Mouse (Mus musculus) midbrain, embryonic 14.5 days (tissue): ENCODE measurements at regions not wholly inside any gene's neighbourhood (a gene's known extent, or its start where the extent isn't known, plus 50 kb on each side); places are given as distances from the start of the nearest gene placed in this dataset.

Experiments
- ATAC-seq: fragments of 200-750 bp; cut with Nextera tagmentation; 2 replicates; pipeline ENCODE4 v1.8.0; 2017; ENCODE audit warnings: moderate number of reproducible peaks, moderate library complexity; ENCODE audit not compliant: low FRiP score, low TSS enrichment
- DNase-seq: peaks from one replicate; pipeline ENCODE4 v3.0.0-alpha.2; 2015
- H3K27ac ChIP-seq: fragments of 300-500 bp; sonication (generic); replicated peaks from 2 replicates; pipeline ENCODE4 v1.5.1; 2014; ENCODE audit warnings: mild to moderate bottlenecking, low read depth, low read length, moderate library complexity
- H3K27me3 ChIP-seq: fragments of 300-500 bp; sonication (generic); 2 replicates; pipeline ENCODE4 v1.6.1; 2014; ENCODE audit warnings: low read length, control low read depth, mixed read lengths; ENCODE audit not compliant: control insufficient read depth, insufficient read depth
- H3K36me3 ChIP-seq: fragments of 300-500 bp; sonication (generic); 2 replicates; pipeline ENCODE4 v1.6.1; 2014; ENCODE audit warnings: low read length, control low read depth; ENCODE audit not compliant: control insufficient read depth, insufficient read depth
- H3K4me1 ChIP-seq: fragments of 300-500 bp; sonication (generic); 2 replicates; pipeline ENCODE4 v1.6.1; 2014; ENCODE audit warnings: mild to moderate bottlenecking, antibody characterized with exemption, low read length, control low read depth; ENCODE audit not compliant: control insufficient read depth, insufficient read depth
- H3K4me2 ChIP-seq: fragments of 300-500 bp; sonication (generic); 2 replicates; pipeline ENCODE4 v1.6.1; 2014; ENCODE audit warnings: mild to moderate bottlenecking, low read length, moderate library complexity
- H3K4me3 ChIP-seq: fragments of 300-500 bp; sonication (generic); replicated peaks from 2 replicates; pipeline ENCODE4 v1.5.1; 2014; ENCODE audit warnings: low read depth, low read length
- H3K9ac ChIP-seq: fragments of 300-500 bp; sonication (generic); replicated peaks from 2 replicates; pipeline ENCODE4 v1.6.1; 2014; ENCODE audit warnings: mild to moderate bottlenecking, low read length, moderate library complexity
- H3K9me3 ChIP-seq: fragments of 300-500 bp; sonication (generic); 2 replicates; pipeline ENCODE4 v1.6.1; 2016; ENCODE audit warnings: low read length, control low read depth, mixed read lengths; ENCODE audit not compliant: control insufficient read depth
- WGBS: fragments of 180-500 bp; shearing (Covaris S2); extraction: QIAGEN DNeasy Blood & Tissue Kit; methylation state at CpG from one replicate; pipeline ENCODE4 v1.1.7; 2014; 5-methylcytosine and 5-hydroxymethylcytosine counted together

GRCm38 (mm10) chr6:50009856-50010255 lies 100.2 kb upstream of the Mpp6 start:
- no peak overlapping the region for H3K27ac ChIP-seq
- no peaks in the 10 kb centered on the region for H3K27me3 ChIP-seq
- no peak overlapping the region for H3K4me3 ChIP-seq
- H3K4me2 ChIP-seq = no peak overlapping the region
- no peak for ATAC-seq
- no peak overlapping the region for H3K9ac ChIP-seq
- 0 out of 2 replicates have a peak, but pooled peaks cover 6% of the 10 kb centered on the region for H3K4me1 ChIP-seq
- no peaks in the 10 kb centered on the region for H3K36me3 ChIP-seq
- no peaks in the 10 kb centered on the region for H3K9me3 ChIP-seq
- DNase-seq = no peak
- 79% methylated on average over 5 of the region's 5 CpGs for WGBS

GRCm38 (mm10) chr6:50011071-50011470 lies 99.0 kb upstream of the Mpp6 start:
- H3K27ac ChIP-seq = no peak overlapping the region
- no peak overlapping the region for H3K4me2 ChIP-seq
- DNase-seq (no peak), ATAC-seq (no peak)
- no peak overlapping the region for H3K9ac ChIP-seq
- H3K27me3 ChIP-seq = no peaks in the 10 kb centered on the region
- H3K9me3 ChIP-seq = no peaks in the 10 kb centered on the region
- 80% methylated on average over 12 of the region's 12 CpGs for WGBS
- H3K4me3 ChIP-seq = no peak overlapping the region
- H3K36me3 ChIP-seq = no peaks in the 10 kb centered on the region
- H3K4me1 ChIP-seq = 0 out of 2 replicates have a peak, but pooled peaks cover 6% of the 10 kb centered on the region

- H3K27ac ChIP-seq = no peak overlapping the region
- H3K27me3 ChIP-seq = no peaks in the 10 kb centered on the region
- no peaks in the 10 kb centered on the region for H3K9me3 ChIP-seq
- H3K4me2 ChIP-seq = no peak overlapping the region
- H3K4me3 ChIP-seq = no peak overlapping the region
- H3K9ac ChIP-seq = no peak overlapping the region
- DNase-seq = no peak
- 0 out of 2 replicates have a peak, but pooled peaks cover 6% of the 10 kb centered on the region for H3K4me1 ChIP-seq
- H3K36me3 ChIP-seq = no peaks in the 10 kb centered on the region
- WGBS = 61% methylated on average over 5 of the region's 5 CpGs
- ATAC-seq = no peak
Measured at GRCm38 (mm10) chr6:50011746-50012453, 98.1 kb upstream of the Mpp6 start.

- H3K36me3 ChIP-seq = no peaks in the 10 kb centered on the region
- H3K4me1 ChIP-seq = 0 out of 2 replicates have a peak, but pooled peaks cover 6% of the 10 kb centered on the region
- no peaks in the 10 kb centered on the region for H3K27me3 ChIP-seq
- 70% methylated on average over 5 of the region's 5 CpGs for WGBS
- no peak overlapping the region for H3K9ac ChIP-seq
- DNase-seq (peak; percentile 30), ATAC-seq (no peak)
- H3K9me3 ChIP-seq = no peaks in the 10 kb centered on the region
- no peak overlapping the region; the same call in 1 of the 2 replicates for H3K27ac ChIP-seq
- no peak overlapping the region for H3K4me3 ChIP-seq
- H3K4me2 ChIP-seq = no peak overlapping the region
Measured at GRCm38 (mm10) chr6:50013067-50013466, 97.0 kb upstream of the Mpp6 start.

- no peak for ATAC-seq
- no peak overlapping the region for H3K4me2 ChIP-seq
- WGBS = 86% methylated on average over 7 of the region's 7 CpGs
Measured at GRCm38 (mm10) chr6:50013842-50014241, 96.2 kb upstream of the Mpp6 start.

GRCm38 (mm10) chr6:50027981-50028380 lies 82.1 kb upstream of the Mpp6 start:
- ATAC-seq (no peak), DNase-seq (no peak)
- H3K9me3 ChIP-seq = no peaks in the 10 kb centered on the region
- no peaks in the 10 kb centered on the region for H3K36me3 ChIP-seq
- no peak overlapping the region for H3K9ac ChIP-seq
- peaks cover under 1% of the 10 kb centered on the region; the same call in 1 of the 2 replicates for H3K4me1 ChIP-seq
- H3K27me3 ChIP-seq = no peaks in the 10 kb centered on the region
- no peak overlapping the region for H3K4me2 ChIP-seq
- 84% methylated on average over 6 of the region's 6 CpGs for WGBS
- no peak overlapping the region for H3K4me3 ChIP-seq
- no peak overlapping the region for H3K27ac ChIP-seq

More at GRCm38 (mm10) chr6:50013842-50014241, 96.2 kb upstream of the Mpp6 start:
- Histone ChIP-seq H3K27me3 (no peaks in the 10 kb centered on the region), H3K9me3 (no peaks in the 10 kb centered on the region), H3K9ac (no peak overlapping the region), H3K4me3 (no peak overlapping the region), H3K36me3 (no peaks in the 10 kb centered on the region), H3K27ac (no peak overlapping the region), H3K4me1 (0 out of 2 replicates have a peak, but pooled peaks cover 6% of the 10 kb centered on the region)
- no peak for DNase-seq

- no peaks in the 10 kb centered on the region for H3K36me3 ChIP-seq
- no peaks in the 10 kb centered on the region for H3K9me3 ChIP-seq
- DNase-seq = no peak
- H3K4me1 ChIP-seq = peaks cover 4% of the 10 kb centered on the region; the same call in 1 of the 2 replicates
- no peak overlapping the region for H3K4me2 ChIP-seq
- 71% methylated on average over 10 of the region's 10 CpGs for WGBS
- no peak overlapping the region for H3K9ac ChIP-seq
- H3K27ac ChIP-seq = no peak overlapping the region
- no peak overlapping the region for H3K4me3 ChIP-seq
- no peak for ATAC-seq
- no peaks in the 10 kb centered on the region for H3K27me3 ChIP-seq
Measured at GRCm38 (mm10) chr6:50029895-50030515, 80.0 kb upstream of the Mpp6 start.

GRCm38 (mm10) chr6:50031356-50031755 lies 78.7 kb upstream of the Mpp6 start:
- Histone ChIP-seq H3K27ac (no peak overlapping the region), H3K4me3 (no peak overlapping the region), H3K4me1 (peaks cover 4% of the 10 kb centered on the region; the same call in 1 of the 2 replicates), H3K4me2 (no peak overlapping the region), H3K9me3 (no peaks in the 10 kb centered on the region), H3K9ac (no peak overlapping the region), H3K36me3 (no peaks in the 10 kb centered on the region), H3K27me3 (no peaks in the 10 kb centered on the region)
- no peak for DNase-seq
- no peak for ATAC-seq
- 64% methylated on average over 5 of the region's 5 CpGs for WGBS
